Mouse (Mus musculus) cortical plate, adult 2 months (tissue): ENCODE data around the gene Ppef2. TPM values are rescaled to one million over a fixed set of nuclear protein-coding genes. Genes with fewer than 3 reads are reported as not detected.
"Not testable (repeated sequence)": the region's sequence is repeated elsewhere in the genome, so short reads cannot be mapped to it uniquely, and the experiment has no call there.

Experiments used
- H3K27ac ChIP-seq: fragments of 200-500 bp; 2 replicates; pipeline ENCODE4 v1.5.1; 2012; ENCODE audit warnings: low read length, control low read depth, inconsistent platforms; ENCODE audit not compliant: insufficient read depth
- H3K4me1 ChIP-seq: fragments of 200-500 bp; 2 replicates; pipeline ENCODE4 v1.6.1; 2011; ENCODE audit warnings: low read length; ENCODE audit not compliant: control insufficient read depth, insufficient read depth
- H3K4me3 ChIP-seq: fragments of 200-500 bp; 2 replicates; pipeline ENCODE4 v1.5.1; 2011; ENCODE audit warnings: mild to moderate bottlenecking, low read length, control low read depth; ENCODE audit not compliant: insufficient read depth
- CTCF ChIP-seq: fragments of 200-500 bp; IDR thresholded peaks from 2 replicates; pipeline ENCODE4 v1.5.1; 2011; ENCODE audit warnings: mild to moderate bottlenecking, control low read depth, low read length; ENCODE audit not compliant: insufficient read depth; ENCODE audit errors: extremely low read depth
- POLR2A ChIP-seq: fragments of 200-500 bp; IDR thresholded peaks from 2 replicates; pipeline ENCODE4 v1.6.1; 2011; ENCODE audit warnings: mild to moderate bottlenecking, low read length, control low read depth; ENCODE audit not compliant: insufficient read depth; ENCODE audit errors: extremely low read depth
- polyA plus RNA-seq: library from polyadenylated mRNA; depleted of rRNA; stranded (reverse); fragments of >200 nt; gene quantifications from 2 replicates; pipeline ENCODE4 v1.2.3, GENCODE M21; 2012; rRNA removed

The Ppef2 gene
- polyA plus RNA-seq, 1 experiment: 2.4 TPM

DNA sequence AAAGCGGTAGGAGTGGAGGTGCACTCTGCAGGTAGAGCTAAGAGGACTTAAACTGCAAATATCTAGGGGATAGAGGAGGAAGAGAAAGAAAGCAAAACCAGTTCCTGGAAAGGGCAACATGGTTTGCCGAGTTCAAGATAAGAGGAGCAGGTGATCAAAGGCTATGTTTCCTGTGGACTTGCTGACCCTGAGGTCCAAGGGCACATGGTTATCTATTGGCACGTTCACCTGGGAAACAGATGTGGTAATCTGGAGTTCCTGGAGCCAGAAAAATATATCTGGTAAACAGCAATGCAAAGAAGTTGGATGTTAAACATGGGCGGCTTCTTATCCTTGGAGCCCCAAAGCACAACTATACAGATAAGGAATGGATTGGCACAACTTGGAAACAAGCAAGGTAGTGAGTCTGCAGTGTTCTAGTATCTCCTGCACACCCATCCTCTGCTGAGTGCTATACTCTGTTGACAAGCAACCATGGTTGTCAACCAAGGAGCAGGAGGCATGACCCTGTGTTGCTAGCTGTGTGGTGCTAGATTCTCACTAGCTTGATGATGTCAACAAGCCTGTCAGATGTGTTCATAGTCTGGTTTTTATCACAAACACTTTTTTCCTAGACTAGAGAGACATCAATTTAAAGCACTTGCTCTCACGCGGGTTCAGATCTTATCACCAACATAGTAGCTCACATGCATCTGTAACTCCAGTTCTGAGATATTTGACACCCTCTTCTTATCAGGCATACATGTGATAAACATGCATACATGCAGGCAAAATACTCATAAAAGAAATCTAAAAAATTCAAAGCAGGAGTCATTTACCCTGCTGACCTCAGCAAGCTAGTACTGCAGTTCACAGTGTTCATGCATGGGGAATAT, 51.7 kb downstream of the Ppef2 start:
- TF ChIP-seq CTCF (no peak), POLR2A (no peak)
- no peak overlapping the region for H3K4me3 ChIP-seq
- H3K4me1 ChIP-seq: no peaks in the 10 kb centered on the region
- no peak overlapping the region for H3K27ac ChIP-seq

- TF ChIP-seq CTCF (no peak), POLR2A (no peak)
- Histone ChIP-seq H3K4me1 (no peaks in the 10 kb centered on the region), H3K27ac (no peak overlapping the region), H3K4me3 (no peak overlapping the region)
Observed at GRCm38 (mm10) chr5:92198266-92198665, 57.8 kb downstream of the Ppef2 start.

DNA sequence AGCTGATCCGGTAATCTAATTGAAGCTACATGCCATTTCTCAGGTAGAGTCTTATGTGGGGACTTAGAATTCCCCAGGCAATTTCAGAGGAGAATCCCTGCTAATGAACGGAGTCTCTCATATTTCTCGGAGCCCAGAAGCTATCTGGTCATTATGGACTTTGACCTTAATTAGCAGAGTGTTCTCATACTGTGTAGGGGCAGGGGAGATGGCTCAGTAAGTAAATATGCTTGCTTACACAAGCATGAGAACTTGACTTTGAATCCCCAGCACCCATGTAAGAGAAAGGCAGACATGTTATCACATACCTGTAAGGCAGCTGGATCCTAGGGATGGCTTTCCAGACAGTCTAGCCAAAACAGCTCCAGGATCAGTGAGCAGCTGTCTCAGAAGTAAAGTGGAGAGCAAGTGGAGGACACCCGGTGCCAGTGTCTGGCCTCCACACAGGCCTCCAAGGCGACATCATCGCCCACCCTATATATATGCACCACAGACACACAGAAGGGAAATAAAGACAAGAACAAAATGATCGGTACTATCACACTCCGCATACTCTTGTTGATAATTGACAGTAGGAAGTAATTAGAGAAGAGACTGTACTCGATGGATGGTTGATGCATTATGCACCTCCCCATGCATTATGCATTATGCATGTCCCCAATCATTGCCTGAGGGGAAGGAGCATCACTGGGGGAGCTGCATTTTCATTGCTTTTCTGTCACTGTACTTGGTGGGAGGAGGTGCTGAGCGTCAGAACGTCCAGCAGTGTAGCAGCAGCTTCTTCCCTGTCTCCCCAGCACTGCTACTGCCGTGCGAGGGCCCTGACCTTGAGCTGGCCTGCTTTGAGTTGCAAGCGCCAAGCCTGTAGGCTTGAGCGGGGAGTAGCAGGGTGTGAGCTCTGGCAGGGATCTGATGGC, 58.9 kb downstream of the Ppef2 start:
- H3K4me1 ChIP-seq: no peaks in the 10 kb centered on the region
- H3K4me3 ChIP-seq: no peak overlapping the region
- TF ChIP-seq POLR2A: no peak
- no peak for TF ChIP-seq CTCF
- H3K27ac ChIP-seq: no peak overlapping the region

- not testable (repeated sequence) for H3K4me1 ChIP-seq, H3K4me3 ChIP-seq, H3K27ac ChIP-seq
- peak; percentile 68 for TF ChIP-seq CTCF
Observed at GRCm38 (mm10) chr5:92195716-92196115, 60.4 kb downstream of the Ppef2 start.

GRCm38 (mm10) chr5:92188881-92189483, 67.1 kb downstream of the Ppef2 start:
- no peak overlapping the region for H3K4me3 ChIP-seq
- no peaks in the 10 kb centered on the region for H3K4me1 ChIP-seq
- no peak overlapping the region for H3K27ac ChIP-seq
- no peak for TF ChIP-seq CTCF
- TF ChIP-seq POLR2A: no peak

DNA sequence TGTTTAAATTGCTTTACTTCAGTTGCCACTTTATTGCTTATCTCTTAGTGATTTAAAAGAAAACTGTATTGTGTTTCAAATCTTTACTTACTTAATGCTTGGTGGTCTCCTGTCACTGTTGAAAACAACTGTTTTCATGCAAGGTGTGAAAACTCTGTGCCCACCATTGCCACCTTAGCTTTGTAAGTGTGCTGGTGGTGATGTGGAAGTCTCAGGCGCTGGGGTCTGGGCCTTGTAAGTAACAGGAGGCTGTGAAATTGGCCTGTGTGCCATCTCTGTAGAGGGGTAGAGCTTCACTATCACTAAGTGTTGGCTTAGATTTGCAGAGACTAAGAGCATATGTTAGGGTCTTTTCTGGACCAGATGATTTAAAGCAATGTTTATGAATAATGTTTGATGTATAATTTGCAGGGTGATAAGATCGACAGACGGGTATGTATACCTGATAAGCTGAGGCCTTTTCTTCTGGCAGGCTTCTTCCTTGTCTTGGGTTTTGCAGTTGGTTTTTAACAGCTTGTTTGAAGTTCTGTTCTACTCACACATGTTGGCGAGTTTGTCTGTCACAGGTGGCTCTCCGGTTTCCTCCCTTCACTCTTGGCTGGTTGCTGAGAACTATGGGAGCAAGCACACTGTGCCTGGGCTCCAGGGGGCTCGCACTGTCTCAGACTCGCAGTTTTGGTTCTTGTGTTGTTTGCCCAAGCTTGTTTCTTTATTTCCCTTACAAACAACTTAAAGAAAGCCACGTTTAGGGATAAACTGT, 72.8 kb downstream of the Ppef2 start:
- H3K27ac ChIP-seq: no peak overlapping the region
- no peak overlapping the region for H3K4me3 ChIP-seq
- TF ChIP-seq CTCF (no peak), POLR2A (no peak)
- H3K4me1 ChIP-seq: no peaks in the 10 kb centered on the region

Other genes with a start within 250 kb of the Ppef2 start
- 19.0 and 21.9 TPM in 2 replicates for gene Cdkl2, start 212.4 kb downstream of the Ppef2 start, polyA plus RNA-seq
- 121 and 127 TPM in 2 replicates for gene G3bp2, start 172.6 kb downstream of the Ppef2 start, polyA plus RNA-seq
- gene Uso1, start 118.3 kb downstream of the Ppef2 start, polyA plus RNA-seq: 44.8 and 46.2 TPM in 2 replicates
- gene U90926, start 40.9 kb downstream of the Ppef2 start, polyA plus RNA-seq: not detected in 2 replicates
- gene Naaa, start 21.9 kb upstream of the Ppef2 start, polyA plus RNA-seq: 48.7 and 50.7 TPM in 2 replicates
- 11.8 and 13.8 TPM in 2 replicates for gene Sdad1, start 54.2 kb upstream of the Ppef2 start, polyA plus RNA-seq
- not detected in 2 replicates for gene Cxcl9, start 71.8 kb upstream of the Ppef2 start, polyA plus RNA-seq
- gene Art3, start 75.5 kb upstream of the Ppef2 start, polyA plus RNA-seq: 13.8 and 15.2 TPM in 2 replicates
- gene Cxcl10, start 92.6 kb upstream of the Ppef2 start, polyA plus RNA-seq: 0.40 and 1.1 TPM in 2 replicates
- gene Nup54, start 178.9 kb upstream of the Ppef2 start, polyA plus RNA-seq: 22.4 and 26.0 TPM in 2 replicates